Mouse (Mus musculus) right cerebral cortex, postnatal 25 days (tissue): ENCODE measurements at regions not wholly inside any gene's neighbourhood (a gene's known extent, or its start where the extent isn't known, plus 50 kb on each side); places are given as distances from the start of the nearest gene placed in this dataset.

Source experiments
- DNase-seq: peaks from one replicate; pipeline ENCODE4 v3.0.0; 2022

GRCm38 (mm10) chr11:22620912-22621705, 109.2 kb downstream of the Tmem17 start:
- DNase-seq: no peak

DNA sequence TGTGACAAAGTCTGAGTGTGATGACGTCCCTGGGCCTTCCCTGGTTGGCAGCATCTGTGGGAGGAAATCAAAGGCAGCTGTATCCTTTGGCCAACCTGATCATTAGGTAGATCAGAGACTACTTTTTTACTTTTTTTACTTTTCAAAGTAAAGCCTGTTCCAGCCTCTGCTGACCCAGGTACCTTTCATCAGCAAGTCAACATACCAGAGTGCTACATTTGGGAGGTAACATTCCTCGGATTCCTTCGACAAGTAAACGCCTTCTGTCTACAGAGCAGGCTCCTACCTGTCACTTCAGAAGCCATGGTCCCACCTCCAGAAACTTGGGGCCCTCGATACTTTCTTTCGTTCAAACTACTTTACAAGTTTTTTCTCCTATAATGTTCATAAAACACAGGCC, 110.0 kb downstream of the Tmem17 start:
- DNase-seq: no peak

DNA sequence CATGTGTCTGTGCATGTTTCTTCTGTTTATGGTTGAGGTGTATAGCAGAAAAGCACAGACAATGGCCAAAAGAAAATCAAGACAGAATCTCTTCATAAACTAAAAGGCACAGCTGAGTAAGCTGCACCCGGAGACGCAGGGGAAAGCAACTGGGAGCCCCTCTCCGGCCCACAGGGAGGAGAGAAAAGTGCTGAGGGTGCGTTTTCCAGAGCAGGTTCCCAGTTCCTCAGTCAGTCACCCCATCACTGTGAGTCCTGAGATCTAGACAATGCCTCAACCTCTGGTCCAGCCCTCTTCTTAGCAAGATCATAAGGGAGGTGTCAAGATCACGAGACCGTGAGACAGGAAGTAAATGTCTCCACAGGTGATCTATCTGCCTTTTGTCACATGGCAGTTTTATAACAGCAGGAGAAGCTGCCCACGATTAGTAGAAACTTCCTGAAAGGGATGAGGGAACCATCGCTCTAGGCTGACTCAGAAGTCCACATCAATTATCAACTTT, 110.7 kb downstream of the Tmem17 start:
- DNase-seq: no peak

GRCm38 (mm10) chr11:22626407-22626806, 114.5 kb downstream of the Tmem17 start:
- DNase-seq: no peak

DNA sequence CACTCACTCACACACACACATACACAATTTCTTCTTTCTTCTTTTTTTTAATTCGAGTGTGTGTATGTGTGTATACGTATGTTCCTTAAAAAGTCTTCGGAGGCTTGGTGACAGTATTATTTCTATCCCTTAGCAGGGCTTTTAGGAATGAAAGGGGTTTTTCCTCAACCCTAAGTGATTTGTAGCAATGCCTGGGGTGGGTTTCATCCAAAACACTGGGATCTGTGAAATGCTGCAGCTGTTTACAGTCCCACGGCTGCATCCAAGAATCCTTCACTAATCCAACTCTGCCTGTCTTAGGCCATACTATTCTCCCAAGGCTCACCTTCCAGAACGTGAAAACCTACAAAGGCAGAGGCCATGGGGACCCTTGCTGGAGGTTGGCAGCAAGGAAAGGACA, 116.6 kb downstream of the Tmem17 start:
- no peak for DNase-seq

DNA sequence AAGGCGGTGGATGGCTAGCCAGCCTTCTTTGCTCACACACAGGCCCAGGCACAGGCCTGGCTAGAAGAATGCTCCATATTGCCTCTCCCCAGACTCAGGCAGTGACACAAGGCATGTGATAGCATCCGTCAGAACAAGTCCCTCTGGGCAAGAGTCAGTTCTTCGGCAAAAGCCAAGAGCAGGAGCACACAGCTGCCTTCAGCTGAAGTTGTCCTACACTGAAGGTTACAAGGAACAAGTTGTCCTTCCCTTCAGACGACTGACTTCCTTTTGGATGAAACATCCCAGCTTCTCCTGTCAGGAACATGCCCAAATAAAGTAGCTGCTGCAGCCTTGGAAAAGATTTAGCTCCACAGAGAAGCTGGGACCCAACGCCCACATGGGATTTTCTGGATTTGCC, 117.1 kb downstream of the Tmem17 start:
- no peak for DNase-seq

DNA sequence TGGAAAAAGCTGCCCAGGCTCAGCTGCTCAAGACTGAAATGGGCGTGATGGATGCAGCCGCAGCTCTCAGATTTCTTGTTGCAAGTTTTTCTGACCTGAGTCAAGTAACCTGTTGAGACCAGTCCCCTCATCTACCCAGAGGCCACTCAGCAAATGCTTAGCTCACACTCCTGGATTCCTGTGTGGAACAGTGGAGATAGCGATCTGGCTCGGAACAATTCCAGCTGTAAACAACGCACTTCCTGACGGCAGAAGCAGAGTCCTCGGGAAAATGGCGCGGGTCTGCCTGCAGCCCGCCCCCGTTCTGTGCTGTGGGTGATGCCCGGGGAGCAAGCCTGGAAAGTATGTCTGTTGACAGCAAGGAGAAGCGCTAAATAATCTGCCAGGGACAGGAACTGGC, 117.7 kb downstream of the Tmem17 start:
- DNase-seq: no peak

- no peak for DNase-seq
These were observed 118.1 kb downstream of the Tmem17 start for GRCm38 (mm10) chr11:22629991-22630390.

GRCm38 (mm10) chr11:22630982-22631381, 119.1 kb downstream of the Tmem17 start:
- DNase-seq: no peak

- DNase-seq: no peak
These were observed 119.9 kb downstream of the Tmem17 start for GRCm38 (mm10) chr11:22631606-22632313.

GRCm38 (mm10) chr11:22632314-22632700, 120.4 kb downstream of the Tmem17 start:
- DNase-seq: no peak

DNA sequence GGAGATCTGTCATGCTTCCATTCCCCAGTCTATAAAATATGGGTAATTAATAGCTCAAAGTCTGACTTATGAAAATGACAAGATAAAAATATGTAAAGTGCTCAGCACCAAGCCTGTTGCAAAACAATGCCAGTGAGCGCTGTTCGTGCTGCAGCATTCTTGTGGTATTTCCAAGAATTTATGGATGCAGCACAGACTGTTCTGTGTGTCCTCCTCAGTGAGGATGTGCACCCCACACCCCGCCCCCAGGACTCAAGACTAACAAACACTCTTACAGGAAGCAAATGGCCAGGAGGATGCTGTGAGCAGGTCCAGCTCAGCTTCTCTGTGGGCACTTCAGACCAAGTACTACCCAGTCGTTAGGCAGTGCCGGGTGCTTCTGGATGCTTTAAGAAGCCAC, 121.1 kb downstream of the Tmem17 start:
- DNase-seq: no peak

GRCm38 (mm10) chr11:22633961-22634360, 122.1 kb downstream of the Tmem17 start:
- no peak for DNase-seq

GRCm38 (mm10) chr11:22635021-22635420, 123.1 kb downstream of the Tmem17 start:
- no peak for DNase-seq

GRCm38 (mm10) chr11:22636321-22636720, 124.4 kb downstream of the Tmem17 start:
- no peak for DNase-seq

- DNase-seq: no peak
These were observed 125.1 kb downstream of the Tmem17 start for GRCm38 (mm10) chr11:22636761-22637557.

DNA sequence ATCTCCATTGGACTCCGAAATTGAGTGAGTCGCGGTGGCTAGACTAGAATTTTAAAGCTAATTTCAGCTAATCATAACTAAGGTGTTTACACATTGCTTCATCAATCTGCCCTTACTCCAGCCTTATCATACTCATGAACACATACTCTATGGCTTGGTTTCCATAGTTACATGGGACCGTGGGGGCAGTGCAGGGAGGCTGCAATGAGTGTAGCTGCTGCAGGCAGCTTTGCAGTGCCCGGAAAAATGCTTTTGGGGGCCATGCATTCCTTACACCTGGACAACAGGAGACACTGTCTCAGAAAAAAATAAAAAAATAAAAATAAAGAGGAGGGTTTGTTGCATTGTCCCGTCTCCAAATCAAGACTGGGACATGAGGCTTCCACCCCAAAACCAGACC, 126.3 kb downstream of the Tmem17 start:
- DNase-seq: no peak

GRCm38 (mm10) chr11:22638700-22639099, 126.8 kb downstream of the Tmem17 start:
- DNase-seq: no peak

DNA sequence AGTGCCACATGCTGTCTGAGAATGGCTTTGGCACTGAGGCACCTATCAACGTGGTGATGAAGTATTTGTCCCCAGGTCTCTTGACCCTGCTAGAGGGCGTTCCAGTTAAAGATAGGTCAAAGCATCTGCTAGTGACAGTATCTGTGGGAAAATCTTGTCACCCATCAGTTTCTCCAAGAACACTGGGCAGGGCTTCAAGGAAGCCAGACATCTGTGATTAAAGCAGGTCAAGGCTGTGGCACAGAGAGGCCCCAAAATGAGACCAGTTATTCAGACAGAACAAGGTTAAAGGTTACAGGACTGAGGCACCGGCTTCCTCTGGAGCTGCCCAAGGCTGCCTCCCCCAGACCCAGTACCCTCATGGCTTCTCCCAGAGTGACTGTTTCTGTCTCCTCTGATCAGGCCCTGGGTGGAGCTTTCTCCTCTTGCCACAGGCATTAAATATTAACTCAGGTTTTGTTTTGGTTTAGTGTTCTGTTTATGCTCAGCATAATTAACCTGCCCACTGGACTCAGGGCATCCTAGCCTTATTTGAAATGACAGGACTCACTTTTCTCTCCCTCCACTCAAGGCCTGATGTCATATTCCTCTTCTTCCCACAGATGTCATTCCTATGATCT, 128.6 kb downstream of the Tmem17 start:
- DNase-seq: no peak

GRCm38 (mm10) chr11:22641450-22641849, 129.6 kb downstream of the Tmem17 start:
- DNase-seq: no peak

DNA sequence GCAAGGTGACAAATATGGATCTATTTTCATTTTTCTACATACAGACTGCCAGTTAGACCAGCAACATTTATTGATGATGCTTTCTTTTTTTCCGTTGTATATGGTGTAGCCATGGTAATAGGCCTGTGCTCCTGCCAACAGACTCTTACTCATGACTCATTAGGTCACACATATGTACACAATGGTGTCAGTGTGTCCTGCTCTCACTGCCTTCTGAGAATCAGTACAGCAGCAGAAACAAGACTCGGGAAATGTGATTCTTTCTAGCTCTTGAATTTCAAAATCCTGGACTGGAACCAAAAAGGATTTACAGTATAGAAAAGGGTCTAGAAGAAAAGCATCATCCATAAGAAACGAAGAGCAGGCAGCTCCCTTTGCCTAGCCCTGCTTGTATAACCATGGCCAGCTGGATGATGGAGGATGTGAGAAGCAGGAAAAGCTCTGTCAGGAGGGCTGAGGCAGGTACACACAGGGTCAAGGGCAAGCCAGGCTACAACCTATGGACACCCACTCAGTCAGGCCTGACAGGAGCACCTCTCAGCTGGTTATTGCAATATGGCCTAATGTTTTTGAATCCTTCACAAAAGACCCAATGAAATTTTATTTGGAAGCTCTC, 132.2 kb downstream of the Tmem17 start:
- DNase-seq: no peak

DNA sequence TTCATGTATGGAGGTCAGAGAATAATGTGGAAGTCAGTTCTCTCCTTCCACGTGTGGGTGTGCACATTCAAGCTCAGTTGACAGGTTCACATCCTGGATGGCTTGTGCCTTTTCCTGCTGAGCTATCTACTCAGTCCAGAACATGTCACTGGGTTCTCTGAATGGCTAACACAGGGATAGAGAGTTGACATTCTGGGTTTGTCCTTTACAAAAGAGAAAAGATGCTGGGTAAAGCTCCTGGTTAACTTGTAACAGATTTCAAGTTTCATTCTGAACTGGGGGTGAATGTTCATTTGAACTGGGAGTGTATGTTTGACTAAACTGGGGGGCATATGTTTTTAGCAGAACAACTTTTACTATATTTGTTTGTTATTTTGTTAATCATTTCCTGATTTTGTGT, 133.0 kb downstream of the Tmem17 start:
- DNase-seq: no peak
